Mouse (Mus musculus): Measurements from ENCODE around the gene Grwd1. TPM values are rescaled to one million over a fixed set of nuclear protein-coding genes. Genes with fewer than 3 reads are reported as not detected.

Grwd1 gene
- polyA plus RNA-seq, 1 experiment from 2014 or later = 87.9 TPM

- no peak overlapping the region for H3K4me3 ChIP-seq (ENCODE audit: low read length)
- H3K9ac ChIP-seq (replicated peaks; ENCODE audit: low read length) = no peak overlapping the region
- H3K4me1 ChIP-seq (ENCODE audit: insufficient read depth, low read length) = peaks cover 18% of the 10 kb centered on the region; the same call in 1 of the 2 replicates
- H3K27me3 ChIP-seq (ENCODE audit: insufficient read depth, low read length) = 0 out of 2 replicates have a peak, but pooled peaks cover 7% of the 10 kb centered on the region
- H3K36me3 ChIP-seq (ENCODE audit: insufficient read depth, low read length) = peaks cover 18% of the 10 kb centered on the region
- H3K9me3 ChIP-seq (ENCODE audit: low read length) = no peaks in the 10 kb centered on the region
- H3K27ac ChIP-seq (ENCODE audit: low read length) = no peak overlapping the region
- 90% methylated on average over 24 of the region's 24 CpGs for WGBS
- H3K4me2 ChIP-seq (replicated peaks; ENCODE audit: low read depth, low read length) = no peak overlapping the region
- no peak for ATAC-seq (ENCODE audit: low FRiP score, low TSS enrichment)
These were observed 37.5 kb downstream of the Grwd1 start for GRCm38 (mm10) chr7:45793240-45793639.

- Histone ChIP-seq H3K9ac (replicated peaks; ENCODE audit: low read length) (no peak overlapping the region), H3K9me3 (ENCODE audit: low read length) (no peaks in the 10 kb centered on the region), H3K36me3 (ENCODE audit: insufficient read depth, low read length) (peaks cover 18% of the 10 kb centered on the region), H3K4me1 (ENCODE audit: insufficient read depth, low read length) (0 out of 2 replicates have a peak, but pooled peaks cover 7% of the 10 kb centered on the region), H3K27ac (ENCODE audit: low read length) (no peak overlapping the region), H3K4me3 (ENCODE audit: low read length) (no peak overlapping the region), H3K27me3 (ENCODE audit: insufficient read depth, low read length) (no peaks in the 10 kb centered on the region), H3K4me2 (replicated peaks; ENCODE audit: low read depth, low read length) (no peak overlapping the region)
- 73% methylated on average over 17 of the region's 17 CpGs for WGBS
- ATAC-seq (ENCODE audit: low FRiP score, low TSS enrichment) = no peak
These were observed 38.8 kb downstream of the Grwd1 start for GRCm38 (mm10) chr7:45791756-45792490.

GRCm38 (mm10) chr7:45790721-45791120 is 40.0 kb downstream of the Grwd1 start:
- no peak for ATAC-seq (ENCODE audit: low FRiP score, low TSS enrichment)
- Histone ChIP-seq H3K4me3 (ENCODE audit: low read length) (no peak overlapping the region), H3K27me3 (ENCODE audit: insufficient read depth, low read length) (no peaks in the 10 kb centered on the region), H3K4me2 (replicated peaks; ENCODE audit: low read depth, low read length) (no peak overlapping the region), H3K9me3 (ENCODE audit: low read length) (no peaks in the 10 kb centered on the region), H3K27ac (ENCODE audit: low read length) (peak overlapping the region; percentile 4; the same call in 1 of the 2 replicates), H3K9ac (replicated peaks; ENCODE audit: low read length) (no peak overlapping the region), H3K36me3 (ENCODE audit: insufficient read depth, low read length) (peaks cover 18% of the 10 kb centered on the region), H3K4me1 (ENCODE audit: insufficient read depth, low read length) (peaks cover 14% of the 10 kb centered on the region; the same call in 1 of the 2 replicates)
- 51% methylated on average over 6 of the region's 6 CpGs for WGBS

GRCm38 (mm10) chr7:45787642-45788041 is 43.1 kb downstream of the Grwd1 start:
- peak overlapping the region; percentile 94 for H3K4me2 ChIP-seq (replicated peaks; ENCODE audit: low read depth, low read length)

GRCm38 (mm10) chr7:45786661-45787413 is 43.9 kb downstream of the Grwd1 start:
- 11% methylated on average over 17 of the region's 17 CpGs for WGBS

More at GRCm38 (mm10) chr7:45787642-45788041, 43.1 kb downstream of the Grwd1 start:
- Histone ChIP-seq H3K9me3 (ENCODE audit: low read length) (no peaks in the 10 kb centered on the region), H3K4me3 (ENCODE audit: low read length) (no peak overlapping the region), H3K36me3 (ENCODE audit: insufficient read depth, low read length) (peaks cover 8% of the 10 kb centered on the region), H3K4me1 (ENCODE audit: insufficient read depth, low read length) (peaks cover 30% of the 10 kb centered on the region), H3K27ac (ENCODE audit: low read length) (no peak overlapping the region), H3K27me3 (ENCODE audit: insufficient read depth, low read length) (no peaks in the 10 kb centered on the region), H3K9ac (replicated peaks; ENCODE audit: low read length) (no peak overlapping the region)
- no peak for ATAC-seq (ENCODE audit: low FRiP score, low TSS enrichment)
- 83% methylated on average over 21 of the region's 22 CpGs for WGBS

GRCm38 (mm10) chr7:45786136-45786578 is 44.6 kb downstream of the Grwd1 start:
- Histone ChIP-seq H3K4me2 (replicated peaks; ENCODE audit: low read depth, low read length) (peak overlapping the region; percentile 94), H3K27me3 (ENCODE audit: insufficient read depth, low read length) (no peaks in the 10 kb centered on the region), H3K9ac (replicated peaks; ENCODE audit: low read length) (peak overlapping the region; percentile 74), H3K9me3 (ENCODE audit: low read length) (no peaks in the 10 kb centered on the region), H3K4me1 (ENCODE audit: insufficient read depth, low read length) (peaks cover 30% of the 10 kb centered on the region), H3K4me3 (ENCODE audit: low read length) (peak overlapping the region; percentile 70), H3K36me3 (ENCODE audit: insufficient read depth, low read length) (peaks cover 8% of the 10 kb centered on the region), H3K27ac (ENCODE audit: low read length) (no peak overlapping the region)
- peak; percentile 74 for ATAC-seq (ENCODE audit: low FRiP score, low TSS enrichment)
- WGBS = 0% methylated on average over 14 of the region's 14 CpGs

More at GRCm38 (mm10) chr7:45786661-45787413, 43.9 kb downstream of the Grwd1 start:
- Histone ChIP-seq H3K4me1 (ENCODE audit: insufficient read depth, low read length) (peaks cover 30% of the 10 kb centered on the region), H3K4me2 (replicated peaks; ENCODE audit: low read depth, low read length) (peak overlapping the region; percentile 94), H3K9ac (replicated peaks; ENCODE audit: low read length) (peak overlapping the region; percentile 74), H3K9me3 (ENCODE audit: low read length) (no peaks in the 10 kb centered on the region), H3K27me3 (ENCODE audit: insufficient read depth, low read length) (no peaks in the 10 kb centered on the region), H3K27ac (ENCODE audit: low read length) (no peak overlapping the region), H3K4me3 (ENCODE audit: low read length) (peak overlapping the region; percentile 70), H3K36me3 (ENCODE audit: insufficient read depth, low read length) (peaks cover 8% of the 10 kb centered on the region)
- ATAC-seq (ENCODE audit: low FRiP score, low TSS enrichment) = peak; percentile 62

GRCm38 (mm10) chr7:45785388-45786135 is 45.2 kb downstream of the Grwd1 start:
- WGBS = under 1% methylated on average over 38 of the region's 42 CpGs
- H3K36me3 ChIP-seq (ENCODE audit: insufficient read depth, low read length) = peaks cover 8% of the 10 kb centered on the region
- no peaks in the 10 kb centered on the region for H3K9me3 ChIP-seq (ENCODE audit: low read length)
- peak overlapping the region; percentile 74 for H3K9ac ChIP-seq (replicated peaks; ENCODE audit: low read length)
- no peaks in the 10 kb centered on the region for H3K27me3 ChIP-seq (ENCODE audit: insufficient read depth, low read length)
- peak; percentile 46 for ATAC-seq (ENCODE audit: low FRiP score, low TSS enrichment)
- H3K27ac ChIP-seq (ENCODE audit: low read length) = peak overlapping the region; percentile 43; the same call in 1 of the 2 replicates
- peaks cover 25% of the 10 kb centered on the region for H3K4me1 ChIP-seq (ENCODE audit: insufficient read depth, low read length)
- H3K4me3 ChIP-seq (ENCODE audit: low read length) = peak overlapping the region; percentile 70
- H3K4me2 ChIP-seq (replicated peaks; ENCODE audit: low read depth, low read length) = peak overlapping the region; percentile 94

- 25% methylated on average over 19 of the region's 20 CpGs for WGBS
- peaks cover 1% of the 10 kb centered on the region for H3K36me3 ChIP-seq (ENCODE audit: insufficient read depth, low read length)
- H3K4me2 ChIP-seq (replicated peaks; ENCODE audit: low read depth, low read length) = peak within 1 kb of the TSS; percentile 94
- no peaks in the 10 kb centered on the region for H3K9me3 ChIP-seq (ENCODE audit: low read length)
- H3K9ac ChIP-seq (replicated peaks; ENCODE audit: low read length) = peak within 1 kb of the TSS; percentile 80
- H3K4me3 ChIP-seq (ENCODE audit: low read length) = peak within 1 kb of the TSS; percentile 70
- ATAC-seq (ENCODE audit: low FRiP score, low TSS enrichment) = peak; percentile 27; the same call in 1 of the 2 replicates
- peaks cover 23% of the 10 kb centered on the region for H3K4me1 ChIP-seq (ENCODE audit: insufficient read depth, low read length)
- no peaks in the 10 kb centered on the region for H3K27me3 ChIP-seq (ENCODE audit: insufficient read depth, low read length)
- H3K27ac ChIP-seq (ENCODE audit: low read length) = no peak within 1 kb of the TSS
These were observed 46.0 kb downstream of the Grwd1 start, which contains the start of gene Sult2b1 for GRCm38 (mm10) chr7:45784524-45785372. Gene Sult2b1, minus strand, starts transcription at chr7:45784669.
